Mouse (Mus musculus) lung, postnatal 0 days (tissue): Measurements from ENCODE around the gene Ahdc1.

ENCODE experiments used
- CTCF ChIP-seq: IDR thresholded peaks from 2 replicates; pipeline ENCODE4 v1.5.1; 2016; ENCODE audit warnings: antibody characterized with exemption, mild to moderate bottlenecking
- EP300 ChIP-seq: IDR thresholded peaks from 2 replicates; pipeline ENCODE4 v1.6.1; 2016; ENCODE audit warnings: antibody characterized with exemption, mild to moderate bottlenecking, control low read depth

DNA sequence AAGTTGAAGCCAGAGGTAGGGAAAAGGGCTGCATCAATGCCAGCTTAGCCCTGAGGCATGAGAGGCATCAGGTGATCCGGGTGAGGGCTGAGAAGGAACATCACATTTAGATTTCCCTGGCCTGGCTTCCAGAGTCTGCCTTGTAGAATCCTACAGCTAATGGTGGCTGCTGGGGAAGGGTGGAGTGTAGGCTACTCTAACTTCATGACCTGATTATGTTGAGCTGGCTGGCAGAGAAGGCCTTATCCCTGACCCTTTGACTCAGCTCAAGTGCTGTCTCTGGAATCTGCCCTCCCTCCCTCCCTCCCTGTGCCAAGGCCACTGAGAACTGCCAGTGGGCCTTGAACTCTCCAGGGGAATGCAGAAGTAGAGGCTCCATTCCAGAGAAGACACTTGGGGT, 24.4 kb downstream of the Ahdc1 start:
- no peak for TF ChIP-seq EP300
- TF ChIP-seq CTCF, result no peak
